Mouse (Mus musculus): Measurements from ENCODE around the gene Tmx1. TPM values are rescaled to one million over a fixed set of nuclear protein-coding genes. Genes with fewer than 3 reads are reported as not detected.

Gene Tmx1
- polyA plus RNA-seq, 1 experiment from 2014 or later: 51.3 TPM

- 87% methylated on average over 10 of the region's 10 CpGs for WGBS
- Histone ChIP-seq H3K4me2 (ENCODE audit: low read length) (no peak overlapping the region), H3K36me3 (ENCODE audit: control insufficient read depth, insufficient read depth, low read length) (no peaks in the 10 kb centered on the region), H3K27me3 (ENCODE audit: control insufficient read depth, insufficient read depth, low read length) (no peaks in the 10 kb centered on the region), H3K9ac (ENCODE audit: low read length) (no peak overlapping the region), H3K4me1 (ENCODE audit: control insufficient read depth in 2 of 2, insufficient read depth in 2 of 2, low read length in 2 of 2) (no peaks in the 10 kb centered on the region), H3K9me3 (ENCODE audit: control insufficient read depth, low read length) (no peaks in the 10 kb centered on the region), H3K27ac (replicated peaks in 1 of 2; ENCODE audit: control insufficient read depth in 1 of 2, insufficient read depth in 1 of 2, low read depth in 2 of 2, low read length in 2 of 2) (no peak overlapping the region), H3K4me3 (ENCODE audit: control insufficient read depth in 1 of 2, insufficient read depth in 1 of 2, low read depth in 1 of 2, low read length in 2 of 2) (no peak overlapping the region)
- ATAC-seq (ENCODE audit: insufficient number of reproducible peaks, insufficient read depth, low FRiP score, low read depth): no peak
These were observed 39.5 kb downstream of the Tmx1 start for GRCm38 (mm10) chr12:70492441-70492840.

DNA sequence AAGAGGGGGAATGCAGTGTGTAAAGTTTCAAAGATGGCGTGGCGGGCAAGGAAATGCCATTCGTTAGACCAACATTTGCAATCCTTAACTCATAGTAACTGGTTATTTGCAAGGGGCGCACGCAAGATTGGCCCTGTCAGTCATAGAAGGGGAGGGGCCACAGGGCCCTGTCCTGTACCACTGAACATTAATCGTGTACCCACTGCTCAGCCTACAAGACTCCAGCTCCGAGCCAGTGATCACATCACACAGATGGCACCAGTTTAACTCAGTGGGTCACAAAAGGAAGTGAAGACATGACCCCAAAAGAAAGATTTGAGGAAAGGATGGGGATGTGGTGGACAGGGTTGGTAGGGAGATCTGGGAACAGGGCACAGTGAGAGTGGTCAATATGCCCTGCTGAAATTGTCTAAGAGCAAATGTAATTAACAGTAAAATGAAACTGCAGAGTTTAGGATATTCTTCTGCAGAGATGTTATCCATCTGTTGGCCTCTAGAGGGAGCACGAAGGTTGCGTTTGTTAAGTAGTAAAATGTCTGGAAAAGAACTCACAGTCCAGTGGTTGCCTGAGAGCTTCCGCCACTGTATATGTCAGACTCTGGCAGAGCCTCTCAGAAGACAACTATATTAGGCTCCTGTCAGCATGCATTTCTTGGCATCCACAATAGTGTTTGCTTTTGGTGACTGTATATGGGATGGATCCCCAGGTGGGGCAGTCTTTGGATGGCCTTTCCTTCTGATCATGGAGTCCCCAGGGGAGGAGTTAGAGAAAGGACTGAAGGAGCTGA is 41.8 kb downstream of the Tmx1 start:
- no peaks in the 10 kb centered on the region for H3K27me3 ChIP-seq (ENCODE audit: control insufficient read depth, insufficient read depth, low read length)
- no peaks in the 10 kb centered on the region for H3K4me1 ChIP-seq (ENCODE audit: control insufficient read depth in 2 of 2, insufficient read depth in 2 of 2, low read length in 2 of 2)
- WGBS: 53% methylated on average over 10 of the region's 10 CpGs
- H3K9ac ChIP-seq (ENCODE audit: low read length): no peak overlapping the region
- no peak overlapping the region for H3K4me3 ChIP-seq (ENCODE audit: control insufficient read depth in 1 of 2, insufficient read depth in 1 of 2, low read depth in 1 of 2, low read length in 2 of 2)
- H3K4me2 ChIP-seq (ENCODE audit: low read length): no peak overlapping the region
- no peaks in the 10 kb centered on the region for H3K9me3 ChIP-seq (ENCODE audit: control insufficient read depth, low read length)
- no peak for ATAC-seq (ENCODE audit: insufficient number of reproducible peaks, insufficient read depth, low FRiP score, low read depth)
- H3K36me3 ChIP-seq (ENCODE audit: control insufficient read depth, insufficient read depth, low read length): no peaks in the 10 kb centered on the region
- H3K27ac ChIP-seq (replicated peaks in 1 of 2; ENCODE audit: control insufficient read depth in 1 of 2, insufficient read depth in 1 of 2, low read depth in 2 of 2, low read length in 2 of 2): 0 out of 4 replicates have a peak overlapping the region, but pooled peaks of 1 of the 2 experiments have one; percentile 12

DNA sequence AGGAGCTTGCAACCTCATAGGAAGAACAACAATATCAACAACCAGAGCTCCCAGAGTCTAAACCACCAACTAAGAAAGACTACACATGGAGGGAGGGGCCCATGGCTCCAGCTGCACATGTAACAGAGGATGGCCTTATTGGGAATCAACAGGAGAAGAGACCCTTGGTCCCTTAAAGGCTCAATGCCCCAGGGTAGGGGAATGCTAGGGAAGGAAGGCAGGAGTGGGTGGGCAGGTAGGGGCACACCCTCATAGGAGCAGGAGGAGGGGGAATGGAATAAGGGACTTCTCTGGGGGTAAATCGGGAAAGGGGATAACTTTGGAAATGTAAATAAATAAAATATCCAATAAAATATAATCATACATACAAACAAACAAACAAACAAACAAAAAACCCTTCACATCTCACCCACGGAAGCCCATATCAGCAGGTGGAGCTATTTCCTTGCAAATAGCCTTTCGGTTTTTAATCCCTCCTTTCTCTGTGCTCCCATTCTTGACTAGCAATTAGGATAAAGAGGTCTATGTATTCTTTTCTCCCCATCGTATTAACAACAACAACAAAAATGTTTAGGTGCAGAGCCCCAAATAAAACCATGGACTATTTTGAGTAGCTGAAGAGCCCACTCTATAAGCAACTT is 42.5 kb downstream of the Tmx1 start:
- 0 out of 4 replicates have a peak overlapping the region, but pooled peaks of 1 of the 2 experiments have one; percentile 12 for H3K27ac ChIP-seq (replicated peaks in 1 of 2; ENCODE audit: control insufficient read depth in 1 of 2, insufficient read depth in 1 of 2, low read depth in 2 of 2, low read length in 2 of 2)

DNA sequence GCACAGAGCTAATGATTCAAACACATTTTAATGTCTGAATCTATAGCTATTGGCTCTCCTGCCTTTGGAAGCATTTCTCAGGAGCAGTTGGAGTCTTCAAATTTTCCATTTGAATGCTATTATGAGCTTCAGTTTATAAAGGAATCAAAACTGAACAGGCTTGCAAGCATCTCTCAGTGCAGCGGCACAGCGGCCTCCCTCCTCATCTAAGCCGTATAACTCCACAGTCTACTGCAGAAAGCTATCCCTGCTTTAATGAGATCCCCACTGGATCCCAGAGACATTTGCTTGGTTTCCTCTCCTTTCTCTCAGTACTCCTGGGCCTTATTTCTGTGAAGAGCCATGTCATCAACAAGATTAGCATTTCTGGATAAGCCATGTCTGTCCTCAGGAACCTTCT is 45.2 kb downstream of the Tmx1 start:
- H3K9me3 ChIP-seq (ENCODE audit: control insufficient read depth, low read length): no peaks in the 10 kb centered on the region
- ATAC-seq (ENCODE audit: insufficient number of reproducible peaks, insufficient read depth, low FRiP score, low read depth): no peak
- no peak overlapping the region for H3K4me3 ChIP-seq (ENCODE audit: control insufficient read depth in 1 of 2, insufficient read depth in 1 of 2, low read depth in 1 of 2, low read length in 2 of 2)
- H3K27ac ChIP-seq (replicated peaks in 1 of 2; ENCODE audit: control insufficient read depth in 1 of 2, insufficient read depth in 1 of 2, low read depth in 2 of 2, low read length in 2 of 2): no peak overlapping the region
- no peaks in the 10 kb centered on the region for H3K36me3 ChIP-seq (ENCODE audit: control insufficient read depth, insufficient read depth, low read length)
- H3K4me1 ChIP-seq (ENCODE audit: control insufficient read depth in 2 of 2, insufficient read depth in 2 of 2, low read length in 2 of 2): no peaks in the 10 kb centered on the region
- H3K4me2 ChIP-seq (ENCODE audit: low read length): no peak overlapping the region
- 85% methylated on average over 3 of the region's 3 CpGs for WGBS
- H3K9ac ChIP-seq (ENCODE audit: low read length): no peak overlapping the region
- no peaks in the 10 kb centered on the region for H3K27me3 ChIP-seq (ENCODE audit: control insufficient read depth, insufficient read depth, low read length)

More for the DNA sequence above, 42.5 kb downstream of the Tmx1 start:
- no peaks in the 10 kb centered on the region for H3K4me1 ChIP-seq (ENCODE audit: control insufficient read depth in 2 of 2, insufficient read depth in 2 of 2, low read length in 2 of 2)
- no peaks in the 10 kb centered on the region for H3K27me3 ChIP-seq (ENCODE audit: control insufficient read depth, insufficient read depth, low read length)
- 53% methylated on average over 4 of the region's 4 CpGs for WGBS
- no peak overlapping the region for H3K4me3 ChIP-seq (ENCODE audit: control insufficient read depth in 1 of 2, insufficient read depth in 1 of 2, low read depth in 1 of 2, low read length in 2 of 2)
- no peak overlapping the region for H3K4me2 ChIP-seq (ENCODE audit: low read length)
- no peaks in the 10 kb centered on the region for H3K9me3 ChIP-seq (ENCODE audit: control insufficient read depth, low read length)
- no peak overlapping the region for H3K9ac ChIP-seq (ENCODE audit: low read length)
- ATAC-seq (ENCODE audit: insufficient number of reproducible peaks, insufficient read depth, low FRiP score, low read depth): no peak
- no peaks in the 10 kb centered on the region for H3K36me3 ChIP-seq (ENCODE audit: control insufficient read depth, insufficient read depth, low read length)

DNA sequence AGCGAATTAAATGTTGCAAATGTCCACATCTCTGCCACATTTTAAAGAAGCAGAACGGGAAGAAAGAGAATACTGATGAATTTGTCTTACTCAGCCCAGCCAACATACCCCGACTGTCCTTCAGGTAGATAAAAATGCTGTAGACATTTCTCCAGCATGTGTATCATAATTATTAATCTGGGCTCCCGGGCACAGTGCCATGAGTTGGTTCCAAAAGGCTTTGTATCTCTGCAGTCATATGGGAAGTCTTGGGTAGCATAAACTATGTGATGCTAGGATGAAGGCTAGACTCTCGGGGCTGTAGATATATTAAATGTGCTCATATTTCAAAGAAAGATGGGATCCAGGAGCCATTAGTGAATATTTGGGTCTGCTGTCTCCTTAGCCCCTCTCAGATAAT is 53.1 kb downstream of the Tmx1 start:
- Histone ChIP-seq H3K9ac (ENCODE audit: low read length) (no peak overlapping the region), H3K27ac (replicated peaks in 1 of 2; ENCODE audit: control insufficient read depth in 1 of 2, insufficient read depth in 1 of 2, low read depth in 2 of 2, low read length in 2 of 2) (no peak overlapping the region), H3K4me2 (ENCODE audit: low read length) (no peak overlapping the region), H3K4me1 (ENCODE audit: control insufficient read depth in 2 of 2, insufficient read depth in 2 of 2, low read length in 2 of 2) (peaks cover 0 to 9% of the 10 kb centered on the region in 2 experiments; a peak in 1 of 4 replicates), H3K27me3 (ENCODE audit: control insufficient read depth, insufficient read depth, low read length) (no peaks in the 10 kb centered on the region), H3K4me3 (ENCODE audit: control insufficient read depth in 1 of 2, insufficient read depth in 1 of 2, low read depth in 1 of 2, low read length in 2 of 2) (no peak overlapping the region), H3K9me3 (ENCODE audit: control insufficient read depth, low read length) (no peaks in the 10 kb centered on the region), H3K36me3 (ENCODE audit: control insufficient read depth, insufficient read depth, low read length) (no peaks in the 10 kb centered on the region)
- WGBS: 63% methylated on average over 5 of the region's 5 CpGs
- no peak for ATAC-seq (ENCODE audit: insufficient number of reproducible peaks, insufficient read depth, low FRiP score, low read depth)

- Histone ChIP-seq H3K9me3 (ENCODE audit: control insufficient read depth, low read length) (no peaks in the 10 kb centered on the region), H3K4me2 (ENCODE audit: low read length) (no peak overlapping the region), H3K27ac (replicated peaks in 1 of 2; ENCODE audit: control insufficient read depth in 1 of 2, insufficient read depth in 1 of 2, low read depth in 2 of 2, low read length in 2 of 2) (no peak overlapping the region), H3K36me3 (ENCODE audit: control insufficient read depth, insufficient read depth, low read length) (no peaks in the 10 kb centered on the region), H3K27me3 (ENCODE audit: control insufficient read depth, insufficient read depth, low read length) (no peaks in the 10 kb centered on the region), H3K9ac (ENCODE audit: low read length) (no peak overlapping the region), H3K4me3 (ENCODE audit: control insufficient read depth in 1 of 2, insufficient read depth in 1 of 2, low read depth in 1 of 2, low read length in 2 of 2) (no peak overlapping the region), H3K4me1 (ENCODE audit: control insufficient read depth in 2 of 2, insufficient read depth in 2 of 2, low read length in 2 of 2) (no peaks in the 10 kb centered on the region)
- ATAC-seq (ENCODE audit: insufficient number of reproducible peaks, insufficient read depth, low FRiP score, low read depth): no peak
- 63% methylated on average over 5 of the region's 5 CpGs for WGBS
These were observed 59.1 kb downstream of the Tmx1 start for GRCm38 (mm10) chr12:70512023-70512422.

- no peaks in the 10 kb centered on the region for H3K36me3 ChIP-seq (ENCODE audit: control insufficient read depth, insufficient read depth, low read length)
- no peaks in the 10 kb centered on the region for H3K9me3 ChIP-seq (ENCODE audit: control insufficient read depth, low read length)
- whole genome bisulfite sequencing: 84% methylated on average over 2 of the region's 2 CpGs
- no peak overlapping the region for H3K9ac ChIP-seq (ENCODE audit: low read length)
- H3K27ac ChIP-seq (replicated peaks in 1 of 2; ENCODE audit: control insufficient read depth in 1 of 2, insufficient read depth in 1 of 2, low read depth in 2 of 2, low read length in 2 of 2): no peak overlapping the region
- H3K4me2 ChIP-seq (ENCODE audit: low read length): no peak overlapping the region
- H3K27me3 ChIP-seq (ENCODE audit: control insufficient read depth, insufficient read depth, low read length): no peaks in the 10 kb centered on the region
- no peak for ATAC-seq (ENCODE audit: insufficient number of reproducible peaks, insufficient read depth, low FRiP score, low read depth)
- no peaks in the 10 kb centered on the region for H3K4me1 ChIP-seq (ENCODE audit: control insufficient read depth in 2 of 2, insufficient read depth in 2 of 2, low read length in 2 of 2)
- no peak overlapping the region for H3K4me3 ChIP-seq (ENCODE audit: control insufficient read depth in 1 of 2, insufficient read depth in 1 of 2, low read depth in 1 of 2, low read length in 2 of 2)
These were observed 59.5 kb downstream of the Tmx1 start for GRCm38 (mm10) chr12:70512431-70512830.
